Mouse (Mus musculus) brain, embryonic 14.5 days (tissue): Measurements from ENCODE around the gene Mmp24.

ENCODE experiments used
- CTCF ChIP-seq: fragments of 200-500 bp; IDR thresholded peaks from 2 replicates; pipeline ENCODE4 v1.5.1; 2012; ENCODE audit warnings: inconsistent platforms, mild to moderate bottlenecking, moderate library complexity, borderline replicate concordance; ENCODE audit not compliant: insufficient read depth, insufficient read length; ENCODE audit errors: extremely low read depth
- POLR2A ChIP-seq: fragments of 200-500 bp; IDR thresholded peaks from 2 replicates; pipeline ENCODE4 v1.6.1; 2012; ENCODE audit warnings: mild to moderate bottlenecking, inconsistent platforms, borderline replicate concordance; ENCODE audit not compliant: poor library complexity, insufficient read depth, insufficient read length, severe bottlenecking; ENCODE audit errors: extremely low read depth

DNA sequence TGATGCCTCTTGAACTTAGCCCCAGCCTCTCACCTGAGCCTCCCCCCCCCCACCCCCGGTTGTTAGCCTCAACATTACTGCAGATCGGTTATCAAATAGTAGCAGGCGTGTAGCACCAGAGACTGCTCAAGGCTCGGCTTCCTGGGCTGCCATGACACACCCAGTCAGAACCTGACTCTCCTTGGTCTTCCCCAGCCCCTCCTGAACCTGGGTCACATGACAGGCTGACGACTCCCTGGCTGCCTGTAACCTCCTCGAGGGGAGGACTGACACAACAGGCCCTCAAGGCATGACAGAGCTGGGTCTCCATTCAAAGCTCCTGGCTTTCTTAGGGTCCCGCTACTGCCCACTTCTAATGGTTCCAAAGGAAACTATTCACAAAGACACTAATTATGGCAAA, 74.3 kb downstream of the Mmp24 start:
- no peak for TF ChIP-seq CTCF
- TF ChIP-seq POLR2A = no peak
